Mouse (Mus musculus): Measurements from ENCODE around the gene Lama2.
"Not testable (repeated sequence)": the region's sequence is repeated elsewhere in the genome, so short reads cannot be mapped to it uniquely, and the experiment has no call there.

DNA sequence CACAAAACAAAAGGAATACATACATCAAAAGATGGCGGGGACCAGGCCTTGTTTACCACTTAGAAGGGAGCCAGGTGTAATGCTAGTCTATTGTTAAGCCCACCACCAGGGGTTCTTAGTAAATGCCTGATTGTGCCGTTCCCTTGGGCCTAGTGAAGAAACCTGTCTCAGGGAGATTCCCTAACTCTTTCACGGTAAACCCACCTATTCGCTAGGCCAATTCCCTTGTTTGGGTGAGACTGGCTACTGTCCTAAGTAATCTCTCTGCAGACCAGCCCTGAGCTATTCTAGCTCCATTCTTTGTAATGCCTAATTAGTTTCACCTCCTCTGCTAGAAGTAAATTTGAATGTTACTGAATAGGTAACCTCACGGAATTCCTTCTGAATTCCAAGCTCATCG is 683.5 kb downstream of the Lama2 start:
- not testable (repeated sequence) for TF ChIP-seq POLR2A (IDR thresholded peaks at IDR 0.05; ENCODE audit: insufficient read depth, low read length); CTCF (IDR thresholded peaks at IDR 0.05; ENCODE audit: low read depth, low read length)

Measured in ES-Bruce4 (cell line).